Mouse (Mus musculus): ENCODE data around the gene Vmn1r50.
"Not testable (repeated sequence)": the region's sequence is repeated elsewhere in the genome, so short reads cannot be mapped to it uniquely, and the experiment has no call there.

Gene Vmn1r50

GRCm38 (mm10) chr6:90101130-90101529, at the start of gene Vmn1r50:
Vmn1r50 (plus strand) TSS chr6:90101430.
- DNase-seq (ENCODE audit: low spot score): no peak

GRCm38 (mm10) chr6:90078406-90078805, 22.8 kb upstream of the Vmn1r50 start, which contains the start of gene Vmn1r49:
Vmn1r49 (minus strand) TSS chr6:90078506.
- DNase-seq (ENCODE audit: low spot score): no peak

GRCm38 (mm10) chr6:90100566-90100965, 664 bp upstream of the Vmn1r50 start:
- no peak for DNase-seq (ENCODE audit: low spot score)

- DNase-seq (ENCODE audit: low spot score): not testable (repeated sequence)
Observed at GRCm38 (mm10) chr6:90122296-90122695, 21.1 kb downstream of the Vmn1r50 start, which contains the start of gene Vmn1r51. Vmn1r51 (plus strand) TSS chr6:90122596.

All from retina, embryonic 14.5 days (tissue).